Mouse (Mus musculus) MEL (cell line): Measurements from ENCODE around the gene Eif2ak1. TPM values are rescaled to one million over a fixed set of nuclear protein-coding genes. Genes with fewer than 3 reads are reported as not detected.

Experiments
- DNase-seq: peaks from one replicate; pipeline ENCODE4 v3.0.0; 2011; ENCODE audit warnings: low read depth, low spot score
- H3K27ac ChIP-seq: 2 replicates; pipeline ENCODE4 v1.5.1; 2012; ENCODE audit warnings: low read depth, mild to moderate bottlenecking, control low read depth, low read length, moderate library complexity; ENCODE audit not compliant: control insufficient read depth
- H3K27me3 ChIP-seq, 2 experiments: fragments of 150-350 bp in 1 of 2; sonication (generic) in 1 of 2; 2 replicates each; pipeline ENCODE4 v1.6.1; 2012; ENCODE audit warnings: low read length in 2 of 2, mild to moderate bottlenecking in 2 of 2, improper control_type of control experiment in 1 of 2, moderate library complexity in 1 of 2; ENCODE audit not compliant: insufficient read depth in 2 of 2, control insufficient read depth in 1 of 2
- H3K36me3 ChIP-seq, 2 experiments: 2 replicates each; pipeline ENCODE4 v1.6.1; 2012 to 2014; ENCODE audit warnings: low read length in 2 of 2, improper control_type of control experiment in 1 of 2, inconsistent platforms in 1 of 2, mild to moderate bottlenecking in 1 of 2; ENCODE audit not compliant: insufficient read depth in 2 of 2, control insufficient read depth in 1 of 2
- H3K4me1 ChIP-seq, 2 experiments: fragments of 150-350 bp in 1 of 2; sonication (generic) in 1 of 2; 2 replicates each; pipeline ENCODE4 v1.6.1; 2012; ENCODE audit warnings: low read length in 2 of 2, improper control_type of control experiment in 1 of 2, mild to moderate bottlenecking in 1 of 2; ENCODE audit not compliant: insufficient read depth in 2 of 2, control insufficient read depth in 1 of 2
- H3K4me3 ChIP-seq, 2 experiments: fragments of 150-350 bp in 1 of 2; sonication (generic) in 1 of 2; 2 replicates each; pipeline ENCODE4 v1.5.1; 2012; ENCODE audit warnings: low read depth in 2 of 2, low read length in 2 of 2, mild to moderate bottlenecking in 2 of 2, moderate library complexity in 2 of 2, control low read depth in 1 of 2, improper control_type of control experiment in 1 of 2; ENCODE audit not compliant: control insufficient read depth in 1 of 2, insufficient read depth in 1 of 2
- H3K79me2 ChIP-seq: 2 replicates; pipeline ENCODE4 v1.6.1; 2012; ENCODE audit warnings: mild to moderate bottlenecking, low read length, moderate library complexity; ENCODE audit not compliant: control insufficient read depth, poor library complexity, insufficient read depth
- H3K9ac ChIP-seq: 2 replicates; pipeline ENCODE4 v1.6.1; 2012; ENCODE audit warnings: low read depth, mild to moderate bottlenecking, control low read depth, low read length, moderate library complexity; ENCODE audit not compliant: control insufficient read depth, poor library complexity, severe bottlenecking
- H3K9me3 ChIP-seq: fragments of 150-350 bp; sonication (generic); replicated peaks from 2 replicates; pipeline ENCODE4 v1.6.1; 2012; ENCODE audit warnings: mild to moderate bottlenecking, low read length, improper control_type of control experiment, moderate library complexity; ENCODE audit not compliant: insufficient read depth
- BHLHE40 ChIP-seq: IDR thresholded peaks from 2 replicates; pipeline ENCODE4 v1.6.1; 2012; ENCODE audit warnings: low read depth, mild to moderate bottlenecking, inconsistent platforms, low read length, improper control_type of control experiment, borderline replicate concordance
- CHD1 ChIP-seq: IDR thresholded peaks from 2 replicates; pipeline ENCODE4 v1.6.1; 2012; ENCODE audit warnings: low read depth, mild to moderate bottlenecking, inconsistent platforms, low read length, improper control_type of control experiment
- CHD2 ChIP-seq: IDR thresholded peaks from 2 replicates; pipeline ENCODE4 v1.6.1; 2011; ENCODE audit warnings: low read length, improper control_type of control experiment
- CTCF ChIP-seq, 3 experiments: IDR thresholded peaks in 2 of 3; conservative IDR thresholded peaks in 1 of 3; 2 replicates each; pipeline ENCODE4 v1.5.1; 2011 to 2012; ENCODE audit warnings: low read length in 3 of 3, low read depth in 2 of 3, mild to moderate bottlenecking in 2 of 3, improper control_type of control experiment in 1 of 3, inconsistent platforms in 1 of 3, mixed read lengths in 1 of 3, moderate library complexity in 1 of 3; ENCODE audit not compliant: control insufficient read depth in 1 of 3, insufficient read depth in 1 of 3, poor library complexity in 1 of 3, severe bottlenecking in 1 of 3
- ELF1 ChIP-seq: IDR thresholded peaks from 2 replicates; pipeline ENCODE4 v1.6.1; 2014; ENCODE audit warnings: low read depth, mild to moderate bottlenecking, inconsistent platforms, low read length, improper control_type of control experiment, moderate library complexity
- HCFC1 ChIP-seq: IDR thresholded peaks from 2 replicates; pipeline ENCODE4 v1.6.1; 2012; ENCODE audit warnings: low read depth, mild to moderate bottlenecking, inconsistent platforms, low read length, improper control_type of control experiment, moderate library complexity
- JUND ChIP-seq: IDR thresholded peaks from 2 replicates; pipeline ENCODE4 v1.6.1; 2011; ENCODE audit warnings: low read depth, mild to moderate bottlenecking, improper control_type of control experiment, low read length
- KAT2A ChIP-seq: conservative IDR thresholded peaks from 2 replicates; pipeline ENCODE4 v1.6.1; 2012; ENCODE audit warnings: low read depth, low read length, improper control_type of control experiment, inconsistent platforms
- MAZ ChIP-seq: IDR thresholded peaks from 2 replicates; pipeline ENCODE4 v1.6.1; 2012; ENCODE audit warnings: low read depth, mild to moderate bottlenecking, inconsistent platforms, low read length, improper control_type of control experiment
- MEF2A ChIP-seq: IDR thresholded peaks from 2 replicates; pipeline ENCODE4 v1.6.1; 2014; ENCODE audit warnings: low read depth, mild to moderate bottlenecking, inconsistent platforms, low read length, improper control_type of control experiment; ENCODE audit not compliant: poor library complexity, insufficient replicate concordance, severe bottlenecking; ENCODE audit errors: extremely low read depth
- MXI1 ChIP-seq: IDR thresholded peaks from 2 replicates; pipeline ENCODE4 v1.6.1; 2011; ENCODE audit warnings: mild to moderate bottlenecking, low read depth, low read length, improper control_type of control experiment
- MYB ChIP-seq: IDR thresholded peaks from 2 replicates; pipeline ENCODE4 v1.6.1; 2011; ENCODE audit warnings: mild to moderate bottlenecking, low read depth, low read length, improper control_type of control experiment
- MYC ChIP-seq: IDR thresholded peaks from 2 replicates; pipeline ENCODE4 v1.6.1; 2011; ENCODE audit warnings: low read depth, mild to moderate bottlenecking, low read length, improper control_type of control experiment, moderate library complexity
- POLR2A ChIP-seq, 2 experiments: IDR thresholded peaks; 2 replicates each; pipeline ENCODE4 v1.6.1; 2011 to 2012; ENCODE audit warnings: low read length in 2 of 2, mild to moderate bottlenecking in 2 of 2, control low read depth in 1 of 2, improper control_type of control experiment in 1 of 2, low read depth in 1 of 2, moderate library complexity in 1 of 2; ENCODE audit not compliant: control insufficient read depth in 1 of 2, insufficient read depth in 1 of 2, poor library complexity in 1 of 2
- RCOR1 ChIP-seq: IDR thresholded peaks from 2 replicates; pipeline ENCODE4 v1.6.1; 2012; ENCODE audit warnings: low read depth, mild to moderate bottlenecking, inconsistent platforms, low read length, improper control_type of control experiment
- SIN3A ChIP-seq: IDR thresholded peaks from 2 replicates; pipeline ENCODE4 v1.6.1; 2012; ENCODE audit warnings: low read length, improper control_type of control experiment, inconsistent platforms
- TAL1 ChIP-seq: IDR thresholded peaks from 2 replicates; pipeline ENCODE4 v1.6.1; 2012; ENCODE audit warnings: mild to moderate bottlenecking, inconsistent platforms, low read length, moderate library complexity, mixed read lengths
- TBP ChIP-seq: IDR thresholded peaks from 2 replicates; pipeline ENCODE4 v1.8.0; 2011; ENCODE audit warnings: low read depth, low read length, improper control_type of control experiment
- TCF12 ChIP-seq: IDR thresholded peaks from 2 replicates; pipeline ENCODE4 v1.6.1; 2014; ENCODE audit warnings: low read depth, mild to moderate bottlenecking, inconsistent platforms, low read length, improper control_type of control experiment, moderate library complexity
- UBTF ChIP-seq: IDR thresholded peaks from 2 replicates; pipeline ENCODE4 v1.6.1; 2012; ENCODE audit warnings: low read depth, mild to moderate bottlenecking, inconsistent platforms, low read length, improper control_type of control experiment, moderate library complexity, borderline replicate concordance; ENCODE audit not compliant: insufficient read depth
- USF2 ChIP-seq, 2 experiments: IDR thresholded peaks; 2 replicates each; pipeline ENCODE4 v1.6.1; 2011 to 2012; ENCODE audit warnings: improper control_type of control experiment in 2 of 2, low read length in 2 of 2, borderline replicate concordance in 1 of 2, inconsistent platforms in 1 of 2, low read depth in 1 of 2, mild to moderate bottlenecking in 1 of 2; ENCODE audit not compliant: insufficient read depth in 1 of 2
- ZC3H11A ChIP-seq: IDR thresholded peaks from 2 replicates; pipeline ENCODE4 v1.6.1; 2012; ENCODE audit warnings: low read depth, mild to moderate bottlenecking, inconsistent platforms, low read length, improper control_type of control experiment
- ZKSCAN1 ChIP-seq: IDR thresholded peaks from 2 replicates; pipeline ENCODE4 v1.6.1; 2012; ENCODE audit warnings: low read depth, mild to moderate bottlenecking, inconsistent platforms, low read length, improper control_type of control experiment, moderate library complexity
- ZMIZ1 ChIP-seq: IDR thresholded peaks from 2 replicates; pipeline ENCODE4 v1.6.1; 2012; ENCODE audit warnings: low read depth, mild to moderate bottlenecking, inconsistent platforms, low read length, improper control_type of control experiment, moderate library complexity
- ZNF384 ChIP-seq: IDR thresholded peaks from 2 replicates; pipeline ENCODE4 v1.6.1; 2012; ENCODE audit warnings: low read depth, mild to moderate bottlenecking, inconsistent platforms, low read length, improper control_type of control experiment
- polyA plus RNA-seq, 2 experiments: library from polyadenylated mRNA; stranded (reverse) in 1 of 2; unstranded in 1 of 2; fragments of >175 nt in 1 of 2; fragments of >200 nt in 1 of 2; gene quantifications; 2 replicates each; pipeline versions ENCODE4 v1.2.1 to v1.2.4; 2012; ENCODE audit warnings: low replicate concordance in 2 of 2, low read depth in 1 of 2; ENCODE audit not compliant: insufficient read length in 2 of 2, insufficient read depth in 1 of 2, missing spikeins in 1 of 2
- total RNA-seq: library from RNA; depleted of rRNA; stranded (reverse); fragments of 300-350 nt; gene quantifications from 2 replicates; pipeline ENCODE4 v1.2.3, GENCODE M21; 2012

Eif2ak1 gene
- total and polyA plus RNA-seq, 3 experiments, result 14.8 to 33.5 (median 26.7) TPM

DNA sequence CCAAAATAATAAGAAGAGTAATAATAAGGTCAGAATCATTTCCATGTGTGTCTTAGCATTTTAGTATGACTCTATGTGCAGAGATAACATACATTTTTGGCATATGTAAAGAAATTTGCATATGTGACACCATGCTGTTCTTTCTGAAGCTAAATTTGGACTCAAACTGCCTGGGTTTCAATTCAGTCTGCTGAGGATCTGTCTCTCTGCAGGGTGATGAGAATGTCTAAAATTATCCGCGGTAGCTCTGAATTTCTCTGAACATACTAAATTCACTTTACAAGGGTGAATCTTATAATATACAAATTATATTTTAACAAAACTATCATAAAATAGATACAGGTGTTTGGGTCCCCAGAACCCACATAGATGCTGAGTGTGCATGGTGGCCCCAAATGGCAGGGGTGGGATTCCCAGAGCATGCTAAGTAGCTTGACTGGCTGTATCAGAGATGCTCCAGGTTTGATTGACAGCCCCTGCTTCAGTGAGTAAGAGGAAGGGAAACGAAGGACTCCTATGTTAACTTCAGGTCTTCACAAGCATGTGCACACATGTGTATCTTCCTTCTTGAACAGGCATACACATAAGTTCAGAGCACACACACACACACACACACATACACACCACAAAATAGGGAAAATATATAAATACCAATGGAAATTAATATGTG is 8.0 kb upstream of the Eif2ak1 start:
- Histone ChIP-seq H3K27me3 (no peaks in the 10 kb centered on the region), H3K4me1 (peaks cover 0 to 5% of the 10 kb centered on the region in 2 experiments; a peak in 2 of 4 replicates), H3K9me3 (no peaks in the 10 kb centered on the region), H3K4me3 (no peak overlapping the region), H3K36me3 (peaks cover 0 to 8% of the 10 kb centered on the region in 2 experiments; a peak in 2 of 4 replicates), H3K9ac (no peak overlapping the region), H3K27ac (no peak overlapping the region), H3K79me2 (no peaks in the 10 kb centered on the region)
- no peak for DNase-seq
- TF ChIP-seq ZC3H11A (no peak), CTCF (IDR thresholded peaks at IDR 0.05 in 2 of 3, conservative IDR thresholded peaks at IDR 0.05 in 1 of 3; ENCODE audit: control insufficient read depth in 1 of 3, insufficient read depth in 1 of 3, low read depth in 2 of 3, low read length in 3 of 3, poor library complexity in 1 of 3, severe bottlenecking in 1 of 3) (no peak), BHLHE40 (no peak), TCF12 (no peak), HCFC1 (no peak), MXI1 (no peak), TBP (no peak), MAZ (no peak), ZNF384 (no peak), USF2 (IDR thresholded peaks at IDR 0.05; ENCODE audit: borderline replicate concordance in 1 of 2, insufficient read depth in 1 of 2, low read depth in 1 of 2, low read length in 2 of 2) (no peak), KAT2A (no peak), TAL1 (no peak), POLR2A (IDR thresholded peaks at IDR 0.05; ENCODE audit: control insufficient read depth in 1 of 2, insufficient read depth in 1 of 2, low read depth in 1 of 2, low read length in 2 of 2, poor library complexity in 1 of 2) (no peak)

DNA sequence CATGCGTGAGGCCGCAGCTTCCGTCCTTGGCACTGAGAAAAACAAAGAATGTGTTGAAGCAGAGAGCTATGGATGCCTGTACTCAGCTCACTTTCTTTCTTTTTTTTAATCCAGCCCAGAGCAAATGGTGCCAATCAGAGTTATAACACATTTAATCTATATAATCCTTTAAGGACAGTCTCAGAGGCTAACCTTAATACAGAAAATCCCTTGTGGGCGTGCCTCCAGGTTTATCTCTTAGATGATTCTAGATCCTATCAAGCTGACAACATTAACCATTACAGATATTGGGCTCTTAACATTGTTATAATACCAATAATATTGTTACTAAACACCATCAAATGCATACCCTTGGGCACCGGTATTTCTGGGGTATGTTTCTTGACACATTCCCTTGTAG is 5.9 kb upstream of the Eif2ak1 start:
- no peak for TF ChIP-seq ZKSCAN1
- peaks cover 0 to 3% of the 10 kb centered on the region in 2 experiments; a peak in 2 of 4 replicates for H3K4me1 ChIP-seq
- H3K4me3 ChIP-seq, result no peak overlapping the region
- H3K36me3 ChIP-seq, result peaks cover 0 to 10% of the 10 kb centered on the region in 2 experiments; a peak in 2 of 4 replicates
- H3K79me2 ChIP-seq, result no peaks in the 10 kb centered on the region
- no peaks in the 10 kb centered on the region for H3K9me3 ChIP-seq
- no peaks in the 10 kb centered on the region for H3K27me3 ChIP-seq
- no peak for DNase-seq
- no peak overlapping the region for H3K9ac ChIP-seq
- H3K27ac ChIP-seq, result no peak overlapping the region

DNA sequence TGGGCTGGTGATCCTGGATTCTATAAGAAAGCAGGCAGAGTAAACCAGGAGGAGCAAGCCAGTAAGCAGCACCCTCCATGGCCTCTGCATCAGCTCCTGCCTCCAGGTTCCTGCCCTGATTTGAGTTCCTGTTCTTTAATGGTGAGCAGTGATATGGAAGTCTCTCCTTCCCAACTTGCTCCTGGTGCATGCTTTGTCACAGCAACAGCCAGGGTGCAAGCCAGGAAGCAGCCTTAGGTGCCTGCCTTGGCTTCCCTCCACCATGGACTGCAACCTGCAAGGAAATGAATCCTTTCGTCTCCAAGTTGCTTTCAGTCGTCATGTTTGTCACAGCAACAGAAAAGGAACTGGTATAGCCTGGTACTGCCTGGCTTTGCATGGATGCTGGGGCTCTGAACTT is 3.0 kb upstream of the Eif2ak1 start:
- H3K9ac ChIP-seq, result no peak overlapping the region
- peaks cover 0 to 2% of the 10 kb centered on the region in 2 experiments; a peak in 1 of 4 replicates for H3K4me1 ChIP-seq
- no peak for DNase-seq
- peaks cover 6% of the 10 kb centered on the region for H3K79me2 ChIP-seq
- H3K27ac ChIP-seq, result no peak overlapping the region
- H3K4me3 ChIP-seq, result no peak overlapping the region
- H3K27me3 ChIP-seq, result no peaks in the 10 kb centered on the region
- no peaks in the 10 kb centered on the region for H3K9me3 ChIP-seq
- peaks cover 0 to 3% of the 10 kb centered on the region in 2 experiments; a peak in 1 of 4 replicates for H3K36me3 ChIP-seq
- TF ChIP-seq MYB, result no peak
- no peak for TF ChIP-seq USF2 (IDR thresholded peaks at IDR 0.05; ENCODE audit: borderline replicate concordance in 1 of 2, insufficient read depth in 1 of 2, low read depth in 1 of 2, low read length in 2 of 2)
- TF ChIP-seq ZC3H11A, result no peak
- TF ChIP-seq UBTF, result no peak
- no peak for TF ChIP-seq JUND
- TF ChIP-seq TAL1, result no peak
- no peak for TF ChIP-seq SIN3A
- TF ChIP-seq TCF12, result no peak
- no peak for TF ChIP-seq MEF2A
- no peak for TF ChIP-seq MYC
- TF ChIP-seq CHD1, result no peak
- no peak for TF ChIP-seq ZMIZ1
- TF ChIP-seq ZNF384, result no peak
- TF ChIP-seq ELF1, result no peak
- TF ChIP-seq KAT2A, result no peak
- TF ChIP-seq RCOR1, result no peak
- TF ChIP-seq TBP, result no peak
- no peak for TF ChIP-seq CHD2
